Mouse (Mus musculus): ENCODE measurements around the gene Pced1b. TPM values are rescaled to one million over a fixed set of nuclear protein-coding genes. Genes with fewer than 3 reads are reported as not detected.

The Pced1b gene
- total and polyA plus RNA-seq, 3 experiments, result 6.6 to 36.5 TPM; not detected in 1

- Histone ChIP-seq H3K9me3 (replicated peaks; ENCODE audit: insufficient read depth, low read length) (no peaks in the 10 kb centered on the region), H3K27me3 (ENCODE audit: control insufficient read depth in 1 of 2, insufficient read depth in 2 of 2, low read length in 2 of 2) (peaks cover 0 to 2% of the 10 kb centered on the region in 2 experiments; a peak in 2 of 4 replicates)
Measured at GRCm38 (mm10) chr15:97318365-97319001, 71.6 kb downstream of the Pced1b start.

GRCm38 (mm10) chr15:97322821-97323220 is 75.9 kb downstream of the Pced1b start:
- Histone ChIP-seq H3K4me1 (ENCODE audit: control insufficient read depth in 1 of 2, insufficient read depth in 2 of 2, low read length in 2 of 2) (no peaks in the 10 kb centered on the region; a peak in 1 of 4 replicates), H3K27me3 (ENCODE audit: control insufficient read depth in 1 of 2, insufficient read depth in 2 of 2, low read length in 2 of 2) (no peaks in the 10 kb centered on the region; a peak in 2 of 4 replicates), H3K9me3 (replicated peaks; ENCODE audit: insufficient read depth, low read length) (no peaks in the 10 kb centered on the region), H3K36me3 (ENCODE audit: control insufficient read depth in 1 of 2, insufficient read depth in 2 of 2, low read length in 2 of 2) (no peaks in the 10 kb centered on the region), H3K79me2 (ENCODE audit: control insufficient read depth, insufficient read depth, low read length, poor library complexity) (no peaks in the 10 kb centered on the region), H3K27ac (ENCODE audit: control insufficient read depth, low read depth, low read length) (no peak overlapping the region), H3K4me3 (ENCODE audit: control insufficient read depth in 1 of 2, insufficient read depth in 1 of 2, low read depth in 2 of 2, low read length in 2 of 2) (no peak overlapping the region), H3K9ac (ENCODE audit: control insufficient read depth, low read depth, low read length, poor library complexity, severe bottlenecking) (no peak overlapping the region)
- no peak for DNase-seq (ENCODE audit: low read depth, low spot score)
- TF ChIP-seq MEF2A (IDR thresholded peaks at IDR 0.05; ENCODE audit: extremely low read depth, insufficient replicate concordance, low read depth, low read length, poor library complexity, severe bottlenecking) (no peak), MYB (IDR thresholded peaks at IDR 0.05; ENCODE audit: low read depth, low read length) (no peak), UBTF (IDR thresholded peaks at IDR 0.05; ENCODE audit: borderline replicate concordance, insufficient read depth, low read depth, low read length) (no peak)

More at GRCm38 (mm10) chr15:97318365-97319001, 71.6 kb downstream of the Pced1b start:
- TF ChIP-seq POLR2AphosphoS5 (IDR thresholded peaks at IDR 0.05; ENCODE audit: borderline replicate concordance, low read depth, low read length) (no peak), CHD2 (IDR thresholded peaks at IDR 0.05; ENCODE audit: low read length) (no peak), POLR2AphosphoS2 (IDR thresholded peaks at IDR 0.05; ENCODE audit: low read length) (no peak), ETS1 (IDR thresholded peaks at IDR 0.05; ENCODE audit: low read depth, low read length) (no peak), NELFE (IDR thresholded peaks at IDR 0.05; ENCODE audit: low read depth, low read length) (no peak), GATA1 (IDR thresholded peaks at IDR 0.05; ENCODE audit: low read depth, low read length) (no peak), RAD21 (IDR thresholded peaks at IDR 0.05; ENCODE audit: low read depth, low read length) (no peak), CHD1 (IDR thresholded peaks at IDR 0.05; ENCODE audit: low read depth, low read length) (no peak), ZNF384 (IDR thresholded peaks at IDR 0.05; ENCODE audit: low read depth, low read length) (no peak), BHLHE40 (IDR thresholded peaks at IDR 0.05; ENCODE audit: borderline replicate concordance, low read depth, low read length) (no peak), POLR2A (IDR thresholded peaks at IDR 0.05; ENCODE audit: control insufficient read depth in 1 of 2, insufficient read depth in 1 of 2, low read depth in 1 of 2, low read length in 2 of 2, poor library complexity in 1 of 2) (no peak), NRF1 (IDR thresholded peaks at IDR 0.05; ENCODE audit: insufficient read depth, low read depth, low read length, poor library complexity, severe bottlenecking) (no peak), SIN3A (IDR thresholded peaks at IDR 0.05; ENCODE audit: low read length) (no peak), USF2 (IDR thresholded peaks at IDR 0.05; ENCODE audit: borderline replicate concordance in 1 of 2, insufficient read depth in 1 of 2, low read depth in 1 of 2, low read length in 2 of 2) (no peak), ZC3H11A (IDR thresholded peaks at IDR 0.05; ENCODE audit: low read depth, low read length) (no peak), GABPA (IDR thresholded peaks at IDR 0.05; ENCODE audit: low read depth, low read length) (no peak)
- Histone ChIP-seq H3K36me3 (ENCODE audit: control insufficient read depth in 1 of 2, insufficient read depth in 2 of 2, low read length in 2 of 2) (peaks cover 0 to 13% of the 10 kb centered on the region in 2 experiments; a peak in 2 of 4 replicates), H3K27ac (ENCODE audit: control insufficient read depth, low read depth, low read length) (no peak overlapping the region), H3K9ac (ENCODE audit: control insufficient read depth, low read depth, low read length, poor library complexity, severe bottlenecking) (no peak overlapping the region), H3K4me1 (ENCODE audit: control insufficient read depth in 1 of 2, insufficient read depth in 2 of 2, low read length in 2 of 2) (peaks cover 0 to 15% of the 10 kb centered on the region in 2 experiments; a peak in 2 of 4 replicates), H3K4me3 (ENCODE audit: control insufficient read depth in 1 of 2, insufficient read depth in 1 of 2, low read depth in 2 of 2, low read length in 2 of 2) (no peak overlapping the region), H3K79me2 (ENCODE audit: control insufficient read depth, insufficient read depth, low read length, poor library complexity) (no peaks in the 10 kb centered on the region)
- no peak for DNase-seq (ENCODE audit: low read depth, low spot score)
